Mouse (Mus musculus) layer of hippocampus, postnatal 10 days (tissue): ENCODE measurements around the gene Ms4a4d. TPM values are rescaled to one million over a fixed set of nuclear protein-coding genes. Genes with fewer than 3 reads are reported as not detected.
"Not testable (repeated sequence)": the region's sequence is repeated elsewhere in the genome, so short reads cannot be mapped to it uniquely, and the experiment has no call there.

Experiments
- DNase-seq, 2 experiments: peaks; one replicate each; pipeline ENCODE4 v3.0.0; 2021; ENCODE audit warnings: low spot score in 2 of 2
- long read RNA-seq: library from polyadenylated mRNA; stranded (forward); transcript quantifications from one replicate; pipeline ENCODE4 v2.0.0, GENCODE M21; 2023
- total RNA-seq, 2 experiments: library from RNA; stranded (reverse); gene quantifications; 2 replicates each; pipeline ENCODE4 v1.2.3; 2021

Ms4a4d gene
- not detected for total RNA-seq
- long read RNA-seq: 0 reads

DNA sequence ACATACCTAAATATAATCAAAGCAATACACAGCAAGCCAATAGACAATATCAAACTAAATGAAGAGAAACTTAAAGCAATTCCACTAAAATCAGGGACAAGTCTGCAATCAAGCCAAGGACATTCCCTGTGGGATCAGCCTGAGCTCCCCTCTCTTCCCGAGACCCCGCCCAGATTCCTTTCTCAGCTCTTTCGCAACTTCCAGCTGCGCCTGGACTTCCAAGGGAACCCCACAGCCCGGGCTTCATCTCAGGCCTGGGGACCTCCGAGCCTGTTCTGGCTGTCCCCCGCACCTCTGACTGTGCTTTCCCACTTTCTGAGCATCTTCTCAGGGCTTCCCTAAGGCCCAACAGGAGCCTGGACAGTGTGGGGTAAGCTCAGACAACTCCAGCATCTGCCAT, at the start of gene Ms4a4d:
Ms4a4d (plus strand) TSS at position 209 of the 400 bp plus-strand sequence.
- no peak for DNase-seq

DNA sequence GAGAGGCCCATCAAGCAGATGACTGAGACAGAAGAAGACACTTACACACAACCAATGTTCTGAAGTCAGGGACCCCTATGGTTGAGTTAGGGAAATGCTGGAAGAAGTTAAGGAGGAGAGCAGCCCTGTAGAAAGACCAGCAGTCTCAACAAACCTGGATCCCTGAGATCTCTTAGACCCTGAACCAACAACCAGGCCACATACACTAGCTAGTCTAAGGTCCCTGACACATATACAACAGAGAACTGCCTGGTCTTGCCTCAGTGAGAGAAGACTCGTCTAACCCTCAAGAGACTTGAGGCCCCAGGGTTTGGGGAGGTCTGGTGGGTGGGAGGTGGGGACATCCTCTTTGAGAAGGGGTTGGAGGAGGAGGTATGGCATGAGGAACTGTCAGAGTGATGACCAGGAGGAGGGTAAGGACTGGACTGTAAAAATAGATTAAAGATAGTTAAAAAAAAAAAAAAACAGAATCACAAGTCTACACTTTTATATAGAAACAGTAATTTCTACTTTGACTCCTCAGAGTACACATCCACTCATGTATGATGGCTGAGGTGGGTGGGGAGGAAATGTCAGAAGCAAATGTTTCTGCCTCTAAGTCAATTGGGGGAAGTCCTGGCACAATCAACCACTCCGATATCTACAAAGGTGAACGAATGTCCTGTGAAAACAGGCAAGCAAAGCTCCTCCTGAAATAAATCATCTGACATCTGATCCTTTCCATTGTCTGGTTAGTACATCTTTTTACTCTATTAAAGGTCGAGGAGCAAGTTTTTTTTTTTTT, 45.0 kb upstream of the Ms4a4d start:
- no peak for DNase-seq

DNA sequence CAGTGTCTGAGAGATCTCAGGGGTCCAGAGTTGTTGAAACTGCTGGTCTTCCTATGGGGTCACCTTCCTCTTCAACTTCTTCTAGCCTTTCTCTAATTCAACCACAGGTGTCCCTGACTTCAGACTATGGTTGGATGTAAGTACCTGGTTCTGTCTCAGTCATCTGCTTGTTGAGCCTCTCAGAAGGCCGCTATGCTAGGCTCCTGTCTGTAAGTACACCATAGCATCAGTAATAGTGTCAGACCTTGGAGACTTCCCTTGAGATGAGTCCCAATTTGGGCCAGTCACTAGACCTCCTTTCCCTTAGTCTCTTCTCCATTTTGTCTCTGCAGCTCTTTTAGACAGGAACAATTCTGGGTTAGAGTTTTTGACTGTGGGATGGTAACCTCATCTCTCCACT, 43.9 kb upstream of the Ms4a4d start:
- no peak for DNase-seq

DNA sequence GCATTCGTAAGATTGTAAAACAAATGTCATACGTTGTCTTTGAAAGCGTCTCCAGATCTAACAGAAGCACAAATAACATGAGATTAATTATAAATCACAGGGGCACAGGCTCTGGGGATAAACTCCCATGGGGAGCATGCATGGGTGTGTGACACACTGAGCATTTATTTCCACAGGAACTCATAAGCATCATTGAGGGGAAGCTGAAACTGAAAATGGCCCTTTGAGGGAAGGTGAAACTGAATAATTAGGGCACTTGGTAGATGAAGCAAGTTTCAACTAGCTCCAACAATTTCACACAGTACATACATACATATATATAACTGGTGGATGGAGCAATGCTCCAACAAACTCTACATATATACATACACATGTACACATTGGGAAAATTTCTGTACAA, 42.1 kb upstream of the Ms4a4d start:
- no peak for DNase-seq

DNA sequence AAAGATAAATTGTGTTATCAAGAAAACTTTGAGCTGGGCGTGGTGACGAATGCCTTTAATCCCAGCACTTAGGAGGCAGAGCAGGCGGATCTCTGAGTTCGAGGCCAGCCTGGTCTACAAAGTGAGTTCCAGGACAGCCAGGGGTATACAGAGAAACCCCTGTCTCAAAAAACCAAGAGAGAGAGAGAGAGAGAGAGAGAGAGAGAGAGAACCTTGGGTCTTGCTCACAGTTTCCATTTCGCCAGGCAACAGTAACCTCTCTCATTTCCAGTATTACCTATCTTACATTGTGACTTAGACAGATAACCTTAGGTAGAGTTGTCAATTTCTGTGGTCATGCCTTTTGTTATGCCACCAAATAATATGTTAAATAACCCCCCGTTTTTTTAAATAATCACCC, 40.2 kb upstream of the Ms4a4d start:
- DNase-seq: no peak

DNA sequence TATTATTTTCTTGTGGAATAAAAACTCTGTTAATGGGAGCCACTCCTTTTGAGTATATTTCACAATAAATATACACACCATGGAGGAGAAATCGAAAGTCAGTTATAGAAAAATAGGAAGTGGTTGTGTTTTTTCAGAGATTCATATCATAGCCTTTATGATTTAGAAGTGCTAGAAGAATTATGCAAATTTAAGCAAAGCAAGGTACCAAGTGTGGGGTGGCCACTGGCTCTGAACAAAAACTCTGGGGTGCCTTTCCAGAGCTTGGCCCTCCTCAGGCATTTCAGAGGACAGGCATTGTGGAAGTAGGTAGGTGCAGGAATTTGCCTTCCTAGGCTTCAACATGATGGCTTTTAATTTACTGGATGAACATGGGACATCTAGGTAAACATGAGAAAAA, 39.3 kb upstream of the Ms4a4d start:
- not testable (repeated sequence) for DNase-seq

DNA sequence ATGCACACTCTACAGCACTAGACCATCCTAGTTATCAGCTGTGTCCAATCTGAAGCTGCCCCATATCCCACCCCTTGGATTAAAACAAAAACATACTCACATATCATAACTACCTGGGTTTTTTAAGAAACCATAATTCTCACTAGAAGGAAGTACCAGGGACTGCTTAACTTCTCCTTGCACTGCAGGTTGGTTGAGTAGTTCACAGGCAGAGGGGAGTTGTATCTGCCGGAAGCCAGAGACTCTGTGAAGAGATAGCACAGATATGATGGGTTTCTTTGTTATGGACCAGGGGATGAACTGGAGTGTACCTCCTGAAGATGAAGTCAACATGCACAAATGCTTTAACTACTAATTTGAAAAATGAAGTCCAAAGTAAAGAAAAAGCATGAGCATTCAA, 35.8 kb upstream of the Ms4a4d start:
- DNase-seq: no peak

DNA sequence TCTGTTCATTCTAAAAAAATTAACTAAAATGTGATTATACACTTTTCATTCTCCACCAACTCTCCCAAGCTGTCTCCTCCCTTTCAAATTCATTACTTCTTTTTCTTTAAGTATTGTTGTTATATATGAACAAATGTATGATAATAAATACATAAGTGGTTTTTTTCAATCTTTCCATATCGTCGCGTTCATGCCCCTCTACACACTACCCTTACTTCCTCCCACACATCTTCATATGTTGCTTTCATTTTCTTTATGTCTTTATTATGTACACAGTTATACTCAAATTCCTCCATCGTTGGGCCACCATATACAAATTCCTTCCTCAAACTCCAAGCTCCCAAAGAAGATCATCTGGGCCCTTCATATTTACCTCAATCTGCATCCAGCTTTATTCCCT, 35.3 kb upstream of the Ms4a4d start:
- no peak for DNase-seq

DNA sequence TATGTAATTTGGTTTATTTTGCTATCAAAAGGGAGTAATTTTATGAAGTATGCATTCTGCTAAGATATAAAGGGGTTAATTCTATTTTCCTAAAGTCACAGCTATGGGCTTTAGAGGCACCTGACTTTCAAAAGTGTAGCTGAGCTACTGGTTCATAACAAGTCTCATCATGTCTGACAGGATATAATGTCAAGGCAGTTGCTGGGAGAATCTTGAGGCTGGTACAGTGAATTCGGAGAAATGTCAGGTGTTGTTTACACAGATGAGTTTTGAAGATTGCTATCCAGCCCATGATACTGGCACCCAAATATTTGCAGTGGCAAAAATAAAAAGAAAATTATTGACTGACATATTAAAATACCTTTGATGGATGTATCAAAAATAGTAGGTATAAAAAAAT, 31.7 kb upstream of the Ms4a4d start:
- DNase-seq: no peak

DNA sequence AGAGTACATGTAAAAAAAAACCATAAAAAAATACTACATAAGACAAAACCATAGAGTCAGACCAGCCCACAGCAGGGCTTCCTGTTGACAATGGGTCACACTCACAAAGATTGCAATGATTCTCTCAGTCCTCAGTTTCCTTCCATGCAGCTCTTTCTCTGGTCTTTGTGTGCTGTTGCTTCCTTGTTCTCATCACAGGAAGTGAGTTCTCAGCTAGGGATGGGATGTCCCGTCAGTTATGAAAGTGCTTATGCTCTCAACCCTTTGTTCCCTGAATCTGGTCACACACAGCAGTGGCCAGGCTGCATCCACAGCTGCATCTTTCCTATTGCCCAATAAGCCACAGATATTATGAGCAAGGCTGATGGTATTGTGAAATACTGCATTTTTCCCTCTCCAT, 23.1 kb upstream of the Ms4a4d start:
- no peak for DNase-seq

DNA sequence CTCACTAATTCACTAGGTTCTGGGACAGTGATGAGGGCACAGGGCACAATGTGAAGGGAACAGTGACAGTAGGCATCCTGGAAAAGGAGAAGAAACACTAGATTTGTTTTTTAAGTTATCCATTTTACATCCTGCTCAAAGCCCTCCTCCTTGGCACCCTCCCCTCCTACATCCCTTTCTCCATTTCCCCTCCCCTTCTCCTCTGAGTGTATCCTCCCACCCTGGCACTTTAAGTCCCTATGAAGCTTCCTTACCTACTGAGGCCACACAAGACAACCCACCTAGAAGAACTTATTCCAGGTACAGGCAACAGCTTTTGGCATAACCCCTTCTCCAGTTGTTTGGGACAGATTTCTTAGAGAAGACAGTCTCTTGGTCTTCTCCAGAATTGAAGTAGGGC, 20.4 kb upstream of the Ms4a4d start, which contains the start of gene Ms4a6b:
Ms4a6b (plus strand) TSS at position 267 of the 400 bp plus-strand sequence.
- no peak for DNase-seq

DNA sequence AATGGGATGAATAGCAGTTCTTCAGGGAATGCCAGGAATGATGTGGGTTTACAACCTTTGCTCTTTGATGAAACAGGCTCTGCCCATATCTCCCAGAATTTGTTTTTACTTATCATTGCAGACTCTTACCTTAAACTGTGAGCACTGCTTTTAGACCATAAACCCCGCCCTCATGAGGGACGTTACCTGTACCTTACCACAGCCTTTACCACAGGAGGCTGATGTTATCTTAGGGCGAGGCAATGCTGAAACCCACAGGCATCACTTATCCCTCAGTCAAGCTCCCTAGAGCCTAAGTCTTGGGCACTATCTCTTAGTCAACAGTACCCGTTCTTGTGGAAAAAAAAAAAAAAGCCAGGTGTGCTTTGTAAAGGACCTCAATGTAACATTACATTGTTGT, 19.8 kb upstream of the Ms4a4d start:
- DNase-seq: no peak

DNA sequence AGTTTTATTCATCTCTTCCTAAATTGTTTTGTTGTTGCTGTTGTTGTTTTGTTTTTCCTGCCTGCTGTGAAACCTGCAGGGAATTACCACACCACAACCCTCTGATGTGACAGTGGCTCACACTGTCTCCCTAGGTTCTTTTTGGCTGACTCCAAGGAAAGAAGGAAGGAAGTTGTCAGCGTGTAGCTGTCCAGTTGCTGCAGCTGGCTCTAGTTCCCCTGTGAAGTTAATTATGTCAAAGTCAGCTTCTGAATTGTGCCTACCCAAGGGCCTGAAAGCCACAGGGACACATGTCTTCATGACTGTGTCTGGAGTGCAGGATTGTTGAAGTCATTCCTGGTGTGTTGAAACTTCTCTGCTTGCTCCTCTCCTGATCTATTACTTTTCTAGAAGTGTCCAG, 19.2 kb upstream of the Ms4a4d start:
- DNase-seq: not testable (repeated sequence)

DNA sequence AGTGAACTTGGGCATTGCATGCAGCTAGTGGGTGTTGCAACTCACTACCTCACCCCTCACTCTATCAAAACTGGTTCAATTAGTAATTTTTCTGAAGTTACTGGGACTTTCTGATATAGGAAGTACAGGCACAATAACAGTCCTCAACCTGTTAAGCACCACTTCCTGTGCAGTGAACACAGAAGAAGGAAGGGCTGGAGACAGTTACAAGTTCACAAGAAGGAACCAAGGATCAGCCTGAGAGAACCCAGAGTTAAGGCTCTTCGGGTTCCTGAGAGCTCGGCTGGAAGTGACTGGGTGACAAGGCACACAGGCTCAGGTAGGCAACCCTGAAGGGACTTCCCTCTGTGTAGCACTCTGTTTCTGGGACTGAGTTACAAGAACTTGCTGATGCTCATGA, 18.2 kb upstream of the Ms4a4d start:
- not testable (repeated sequence) for DNase-seq

DNA sequence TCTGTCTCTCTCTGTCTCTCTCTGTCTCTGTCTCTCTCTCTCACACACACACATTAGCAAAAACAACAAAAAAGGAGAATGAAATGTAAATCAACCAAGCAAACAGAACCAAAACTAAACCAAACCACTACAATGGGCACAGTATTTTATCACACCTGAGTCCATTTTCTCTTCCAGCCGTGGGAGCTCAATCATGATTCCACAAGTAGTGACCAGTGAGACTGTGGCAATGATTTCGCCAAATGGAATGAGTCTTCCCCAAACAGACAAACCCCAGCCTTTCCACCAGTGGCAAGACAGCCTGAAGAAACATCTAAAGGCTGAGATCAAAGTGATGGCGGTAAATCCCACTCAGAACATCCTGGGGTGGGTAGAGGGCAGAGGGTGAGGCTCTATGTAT, 16.5 kb upstream of the Ms4a4d start:
- DNase-seq: no peak

DNA sequence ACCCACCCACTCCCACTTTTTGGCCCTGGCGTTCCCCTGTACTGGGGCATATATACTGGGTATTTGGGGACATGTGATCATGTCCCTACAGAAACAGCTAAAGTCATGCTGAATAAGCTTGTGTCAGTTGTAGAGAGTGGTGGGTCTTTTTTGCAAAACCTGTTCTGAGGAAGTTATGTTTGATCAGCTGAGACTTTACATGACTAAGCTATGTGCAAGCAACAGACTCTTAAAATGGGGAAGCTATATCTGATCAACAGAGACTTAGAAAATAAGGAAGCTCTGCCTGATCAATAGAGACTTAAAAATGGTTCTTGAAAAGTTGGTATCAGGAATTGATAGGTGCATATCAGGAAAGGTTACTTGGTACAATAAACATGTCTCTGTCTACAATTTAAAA, 3.2 kb upstream of the Ms4a4d start:
- DNase-seq: no peak

DNA sequence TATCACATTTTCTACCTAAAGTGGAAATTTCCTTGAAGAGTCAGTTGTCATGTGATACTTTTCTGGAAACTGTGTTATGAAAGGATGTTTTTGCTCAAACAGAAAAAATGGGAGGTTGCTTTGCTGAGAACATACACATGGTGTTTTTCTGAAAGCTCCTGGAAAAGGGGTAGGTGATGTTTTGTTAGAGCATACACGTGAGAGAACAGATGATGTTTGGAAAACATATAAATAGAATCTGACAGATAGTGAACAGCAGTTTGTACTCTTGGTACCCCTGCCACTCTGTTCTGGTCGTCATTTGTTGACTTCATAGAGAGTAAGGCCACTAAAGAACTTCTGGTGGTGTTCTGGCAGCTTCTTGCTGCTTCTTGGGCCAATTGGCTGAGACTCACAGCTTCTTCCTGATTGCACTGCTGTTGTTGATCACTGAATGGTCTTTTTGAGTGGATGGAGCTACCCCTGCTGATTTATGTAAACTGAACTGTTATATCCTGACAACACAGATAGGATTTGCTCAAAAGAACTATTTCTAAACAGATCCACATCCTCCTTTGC, 2.6 kb upstream of the Ms4a4d start:
- DNase-seq: no peak

DNA sequence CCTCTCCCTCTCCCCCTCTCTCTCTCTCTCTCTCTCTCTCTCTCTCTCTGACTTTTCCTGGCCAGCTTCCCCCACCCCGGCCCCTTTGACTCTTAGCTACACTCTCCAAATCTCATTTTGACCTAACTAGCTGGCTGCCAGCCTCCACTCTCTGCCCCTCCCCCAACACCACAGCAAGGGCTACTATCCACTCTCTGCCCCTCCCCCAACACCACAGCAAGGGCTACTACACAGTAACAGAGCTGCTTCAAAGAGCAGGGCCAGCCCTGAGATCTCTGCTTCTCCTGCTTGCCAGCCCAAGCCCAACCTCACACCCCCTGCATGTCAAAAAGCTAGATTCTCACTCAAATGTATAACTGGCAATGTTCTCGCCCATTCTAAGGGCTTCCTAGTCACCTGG, 735 bp downstream of the Ms4a4d start:
- no peak for DNase-seq

DNA sequence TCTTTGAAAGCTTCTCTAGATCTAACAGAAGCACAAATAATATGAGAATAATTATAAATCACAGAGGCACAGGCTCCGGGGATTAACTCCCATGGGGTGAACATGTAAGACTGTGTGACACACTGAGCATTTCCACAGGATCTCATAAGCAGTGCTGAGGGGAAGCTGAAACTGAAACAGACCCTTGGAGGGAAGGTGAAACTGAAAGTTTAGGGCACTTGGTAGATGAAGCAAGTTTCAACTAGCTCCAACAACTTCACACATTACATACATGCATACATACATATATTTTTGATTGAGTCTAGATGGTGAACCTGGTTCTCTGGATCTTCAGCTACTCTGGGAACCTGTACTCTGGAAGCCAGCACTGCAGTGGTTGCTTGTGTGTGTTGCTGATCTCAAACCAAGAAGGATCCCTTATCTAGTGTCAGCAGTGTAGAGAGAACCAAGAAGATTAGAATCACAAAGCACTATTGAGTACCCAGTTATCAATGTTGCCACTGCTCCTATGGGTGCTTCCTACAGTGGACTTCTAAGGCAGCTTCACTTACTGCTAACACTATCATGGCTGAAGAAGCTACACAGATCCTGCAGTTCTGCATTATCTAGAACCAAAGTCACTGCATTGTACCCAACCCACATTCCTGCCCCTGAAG, 3.7 kb downstream of the Ms4a4d start:
- DNase-seq: not testable (repeated sequence)

DNA sequence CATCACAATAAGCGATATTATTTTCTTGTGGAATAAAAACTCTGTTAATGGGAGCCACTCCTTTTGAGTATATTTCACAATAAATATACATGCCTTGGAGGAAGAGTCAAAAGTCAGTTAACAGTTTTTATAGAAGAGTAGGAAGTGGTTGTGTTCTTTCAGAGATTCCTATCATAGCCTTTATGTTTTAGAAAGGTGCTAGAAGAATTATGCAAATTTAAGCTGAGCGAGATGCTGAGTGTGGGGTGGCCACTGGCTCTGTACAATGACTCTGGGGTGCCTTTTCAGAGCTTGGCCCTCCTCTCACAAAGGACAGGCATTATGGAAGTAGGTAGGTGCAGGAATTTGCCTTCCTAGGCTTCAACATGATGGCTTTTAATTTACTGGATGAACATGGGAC, 7.8 kb downstream of the Ms4a4d start:
- not testable (repeated sequence) for DNase-seq

DNA sequence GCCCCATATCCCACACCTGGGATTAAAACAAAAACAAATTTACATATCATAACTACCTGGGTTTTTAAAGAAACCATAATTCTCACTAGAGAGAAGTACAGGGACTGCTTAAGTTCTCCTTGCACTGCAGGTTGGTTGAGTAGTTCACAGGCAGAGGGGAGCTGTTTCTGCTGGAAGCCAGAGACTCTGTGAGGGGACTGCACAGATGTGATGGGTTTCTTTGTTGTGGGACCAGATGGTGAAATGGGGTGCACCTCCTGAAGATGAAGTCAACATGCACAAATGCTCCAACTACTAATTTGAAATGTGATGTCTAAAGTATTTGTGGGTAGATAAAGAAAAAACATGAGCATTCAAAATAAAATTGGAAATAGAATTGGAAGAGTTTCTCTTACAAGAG, 11.3 kb downstream of the Ms4a4d start:
- DNase-seq: no peak

DNA sequence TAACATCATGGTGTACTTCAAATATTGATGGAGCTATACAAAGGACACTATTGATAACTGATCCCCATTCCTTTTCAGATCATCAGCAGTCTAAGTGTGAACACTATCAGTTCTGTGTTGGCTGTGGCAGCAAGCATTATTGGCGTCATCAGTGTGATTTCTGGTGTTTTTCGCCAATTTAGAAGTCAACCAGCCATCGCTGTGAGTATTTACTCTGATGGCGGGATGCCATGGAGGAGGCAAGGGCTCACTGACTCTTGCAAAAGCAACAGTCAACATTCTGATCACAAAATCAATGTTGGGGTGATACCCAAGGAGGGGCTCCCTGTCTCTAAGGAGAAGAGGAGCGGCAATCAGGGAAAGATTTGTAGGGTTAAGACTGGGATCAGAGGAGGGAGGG, 18.1 kb downstream of the Ms4a4d start:
- DNase-seq: no peak

DNA sequence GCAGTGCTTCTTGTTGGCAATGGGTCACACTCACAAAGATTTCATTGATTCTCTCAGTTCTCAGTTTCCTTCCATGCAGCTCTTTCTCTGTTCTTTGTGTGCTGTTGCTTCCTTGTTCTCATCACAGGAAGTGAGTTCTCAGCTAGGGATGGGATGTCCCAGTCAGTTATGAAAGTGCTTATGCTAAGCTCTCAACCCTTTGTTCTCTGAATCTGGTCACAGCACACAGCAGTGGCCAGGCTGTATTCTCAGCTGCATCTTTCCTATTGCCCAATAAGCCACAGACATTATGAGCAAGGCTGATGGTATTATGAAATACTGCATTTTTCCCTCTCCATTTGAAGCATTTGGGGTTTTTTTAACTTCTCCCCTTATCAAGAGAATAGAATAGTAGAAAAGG, 23.0 kb downstream of the Ms4a4d start:
- DNase-seq: not testable (repeated sequence)
